Mouse (Mus musculus): ENCODE measurements around the gene Krt84. TPM values are rescaled to one million over a fixed set of nuclear protein-coding genes. Genes with fewer than 3 reads are reported as not detected.

The Krt84 gene
- polyA plus RNA-seq, 1 experiment from 2014 or later = not detected

DNA sequence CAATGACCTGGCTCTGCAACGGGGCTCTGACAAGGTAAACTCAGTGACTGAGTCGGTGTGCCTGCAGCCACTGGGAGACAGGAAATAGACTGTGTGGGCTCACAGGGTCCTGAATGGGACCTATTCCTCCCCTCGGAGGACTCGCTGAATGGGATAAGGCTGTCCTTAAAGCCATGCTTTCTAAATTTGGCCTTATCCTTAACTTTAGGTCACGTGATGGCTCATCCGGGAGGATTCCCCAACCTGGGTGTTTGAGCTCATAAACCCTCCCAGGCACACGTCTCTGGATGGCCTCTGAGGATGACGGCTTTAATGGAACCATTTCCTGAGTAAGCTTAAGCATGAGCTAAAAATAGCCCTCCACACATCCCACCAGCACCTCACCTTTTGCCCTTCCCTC is 39.9 kb downstream of the Krt84 start:
- Histone ChIP-seq H3K4me1 (peaks cover 6% of the 10 kb centered on the region; the same call in 1 of the 2 replicates), H3K4me3 (no peak overlapping the region), H3K9me3 (no peaks in the 10 kb centered on the region), H3K27me3 (replicated peaks; ENCODE audit: low read depth, poor library complexity, severe bottlenecking) (no peaks in the 10 kb centered on the region), H3K36me3 (replicated peaks) (no peaks in the 10 kb centered on the region), H3K27ac (replicated peaks) (no peak overlapping the region)
- no peak for DNase-seq (ENCODE audit: low spot score)
- 66% methylated on average over 8 of the region's 8 CpGs for WGBS

- Histone ChIP-seq H3K4me3 (no peak within 1 kb of the TSS), H3K9me3 (no peaks in the 10 kb centered on the region), H3K4me1 (peaks cover 6% of the 10 kb centered on the region; the same call in 1 of the 2 replicates), H3K36me3 (replicated peaks) (no peaks in the 10 kb centered on the region), H3K27me3 (replicated peaks; ENCODE audit: low read depth, poor library complexity, severe bottlenecking) (no peaks in the 10 kb centered on the region), H3K27ac (replicated peaks) (no peak within 1 kb of the TSS)
- WGBS = 81% methylated on average over 6 of the region's 6 CpGs
- DNase-seq (ENCODE audit: low spot score) = no peak
Measured at GRCm38 (mm10) chr15:101491431-101491830, 41.2 kb downstream of the Krt84 start, which contains the start of gene Krt83. Krt83 (minus strand) TSS chr15:101491512.

- Histone ChIP-seq H3K27ac (replicated peaks) (no peak overlapping the region), H3K36me3 (replicated peaks) (no peaks in the 10 kb centered on the region), H3K4me1 (peaks cover 11% of the 10 kb centered on the region; the same call in 1 of the 2 replicates), H3K9me3 (no peaks in the 10 kb centered on the region), H3K4me3 (no peak overlapping the region), H3K27me3 (replicated peaks; ENCODE audit: low read depth, poor library complexity, severe bottlenecking) (peaks cover 4% of the 10 kb centered on the region; the same call in 1 of the 2 replicates)
- 77% methylated on average over 11 of the region's 11 CpGs for WGBS
- DNase-seq (ENCODE audit: low spot score) = no peak
Measured at GRCm38 (mm10) chr15:101485911-101486635, 46.5 kb downstream of the Krt84 start.

DNA sequence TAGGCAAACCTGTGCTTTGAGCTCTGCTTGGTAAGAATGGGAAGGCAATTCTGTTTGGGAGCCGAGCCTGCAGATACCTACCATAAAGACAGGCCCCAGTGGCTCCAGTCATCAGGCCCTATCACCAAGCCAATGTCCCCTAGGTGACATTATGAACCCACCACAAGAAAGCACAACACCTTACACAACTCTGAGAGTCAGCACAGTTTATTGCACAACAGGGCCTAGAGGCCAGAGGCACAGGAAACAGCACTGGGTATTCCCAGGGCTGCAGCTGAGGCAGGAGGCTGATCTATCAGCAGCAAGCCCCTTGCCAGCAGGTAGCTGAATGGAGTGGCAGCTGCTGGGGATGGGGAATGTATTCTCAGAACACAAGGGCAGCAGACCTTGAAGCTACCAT is 47.7 kb downstream of the Krt84 start:
- no peaks in the 10 kb centered on the region for H3K36me3 ChIP-seq (replicated peaks)
- 86% methylated on average over 1 of the region's 1 CpGs for WGBS
- no peak overlapping the region for H3K4me3 ChIP-seq
- H3K27ac ChIP-seq (replicated peaks) = peak overlapping the region; percentile 15; the same call in 1 of the 2 replicates
- no peaks in the 10 kb centered on the region for H3K9me3 ChIP-seq
- peaks cover 11% of the 10 kb centered on the region for H3K27me3 ChIP-seq (replicated peaks; ENCODE audit: low read depth, poor library complexity, severe bottlenecking)
- DNase-seq (ENCODE audit: low spot score) = no peak
- peaks cover 11% of the 10 kb centered on the region; the same call in 1 of the 2 replicates for H3K4me1 ChIP-seq

DNA sequence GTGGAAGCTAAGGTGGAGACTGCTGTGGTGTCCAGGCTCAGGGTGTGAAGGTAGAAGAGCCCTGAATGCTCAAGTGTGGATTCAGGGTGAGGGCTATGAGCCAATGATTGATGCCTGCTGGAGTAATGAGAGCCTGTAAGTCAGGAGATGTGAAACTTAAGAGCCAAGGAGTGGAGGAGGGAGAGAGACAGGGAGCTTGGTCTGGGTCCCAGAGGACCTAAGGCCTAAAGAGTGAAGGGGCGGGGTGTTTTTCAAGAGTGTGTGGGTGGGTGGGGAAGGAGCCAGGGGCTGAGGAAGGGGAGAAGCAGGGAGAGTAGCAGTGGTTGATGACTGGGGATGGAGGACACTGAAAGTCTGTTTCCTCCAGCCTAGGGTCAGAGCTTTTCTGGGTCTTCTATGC is 49.0 kb downstream of the Krt84 start:
- Histone ChIP-seq H3K4me3 (no peak overlapping the region), H3K27me3 (replicated peaks; ENCODE audit: low read depth, poor library complexity, severe bottlenecking) (peaks cover 24% of the 10 kb centered on the region), H3K36me3 (replicated peaks) (no peaks in the 10 kb centered on the region), H3K4me1 (peaks cover 22% of the 10 kb centered on the region), H3K9me3 (no peaks in the 10 kb centered on the region), H3K27ac (replicated peaks) (no peak overlapping the region)
- no peak for DNase-seq (ENCODE audit: low spot score)
- WGBS = 86% methylated on average over 1 of the region's 1 CpGs

DNA sequence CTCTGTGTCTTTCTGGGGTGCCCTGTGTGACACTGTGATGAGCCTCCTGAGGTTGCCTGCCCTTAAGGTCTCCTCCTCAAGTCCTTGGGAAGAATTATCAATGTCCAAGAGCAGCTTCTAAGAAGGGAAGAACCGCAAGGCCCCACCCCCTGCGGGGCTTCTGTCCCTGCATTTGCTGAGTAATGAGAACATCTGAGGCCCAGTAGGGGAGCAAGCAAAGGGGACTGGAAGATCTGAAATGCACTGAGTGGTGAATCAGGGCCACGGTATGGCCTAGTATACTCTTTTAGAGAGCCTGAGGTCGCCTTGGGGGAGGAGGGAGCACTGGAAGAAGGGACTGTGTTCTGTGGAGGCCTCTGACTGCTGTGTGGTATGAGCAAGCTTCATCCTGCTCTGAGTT is 50.6 kb downstream of the Krt84 start:
- 42% methylated on average over 4 of the region's 4 CpGs for WGBS
- no peaks in the 10 kb centered on the region for H3K9me3 ChIP-seq
- no peak overlapping the region for H3K27ac ChIP-seq (replicated peaks)
- H3K27me3 ChIP-seq (replicated peaks; ENCODE audit: low read depth, poor library complexity, severe bottlenecking) = peaks cover 36% of the 10 kb centered on the region
- no peaks in the 10 kb centered on the region for H3K36me3 ChIP-seq (replicated peaks)
- DNase-seq (ENCODE audit: low spot score) = no peak
- no peak overlapping the region for H3K4me3 ChIP-seq
- H3K4me1 ChIP-seq = peaks cover 22% of the 10 kb centered on the region

GRCm38 (mm10) chr15:101479666-101480060 is 53.0 kb downstream of the Krt84 start:
- no peaks in the 10 kb centered on the region for H3K9me3 ChIP-seq
- H3K4me1 ChIP-seq = peaks cover 22% of the 10 kb centered on the region
- H3K36me3 ChIP-seq (replicated peaks) = no peaks in the 10 kb centered on the region
- 36% methylated on average over 11 of the region's 11 CpGs for WGBS
- DNase-seq (ENCODE audit: low spot score) = peak; percentile 21
- H3K27me3 ChIP-seq (replicated peaks; ENCODE audit: low read depth, poor library complexity, severe bottlenecking) = peaks cover 38% of the 10 kb centered on the region
- peak overlapping the region; percentile 57; the same call in 1 of the 2 replicates for H3K27ac ChIP-seq (replicated peaks)
- peak overlapping the region; percentile 51 for H3K4me3 ChIP-seq

DNA sequence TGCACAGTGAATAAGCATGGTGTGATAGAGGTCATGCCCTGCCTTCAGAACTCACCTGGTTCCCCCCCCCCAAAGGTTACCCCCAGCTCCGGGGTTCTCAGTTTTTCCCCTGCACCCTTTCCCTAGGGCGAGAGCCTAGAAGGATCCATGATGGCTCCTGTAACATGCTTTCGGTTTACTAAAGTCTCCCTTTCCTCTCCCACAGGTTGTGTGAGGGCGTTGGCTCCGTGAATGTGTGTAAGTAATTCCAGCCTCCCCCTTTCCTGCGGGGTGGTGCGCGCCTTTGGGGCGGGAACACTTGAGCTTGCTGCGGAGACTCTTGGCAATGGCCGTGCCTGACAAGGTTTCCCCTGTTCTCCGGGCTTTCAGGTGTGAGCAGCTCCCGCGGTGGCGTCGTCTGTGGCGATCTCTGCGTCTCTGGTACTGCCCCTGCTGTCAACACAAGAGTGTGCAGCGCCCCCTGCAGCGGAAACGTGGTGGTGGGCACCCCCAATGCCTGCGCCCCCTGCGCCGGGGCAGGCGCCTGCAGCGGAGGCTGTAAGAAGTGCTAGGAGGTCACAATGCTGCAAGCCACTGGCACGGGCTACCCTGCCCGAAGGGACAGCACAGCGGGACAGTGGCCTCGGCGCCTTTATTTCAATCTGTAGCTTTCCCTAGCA is 53.5 kb downstream of the Krt84 start:
- 10% methylated on average over 31 of the region's 31 CpGs for whole genome bisulfite sequencing
- Histone ChIP-seq H3K4me3 (peak overlapping the region; percentile 51), H3K4me1 (peaks cover 19% of the 10 kb centered on the region), H3K27ac (replicated peaks) (peak overlapping the region; percentile 57; the same call in 1 of the 2 replicates), H3K27me3 (replicated peaks; ENCODE audit: low read depth, poor library complexity, severe bottlenecking) (peaks cover 40% of the 10 kb centered on the region), H3K9me3 (no peaks in the 10 kb centered on the region), H3K36me3 (replicated peaks) (no peaks in the 10 kb centered on the region)
- peak; percentile 79 for DNase-seq (ENCODE audit: low spot score)

Small RNA genes within 50 kb of the gene (microRNA-seq; reads per million reads assigned to microRNA genes)
- gene Gm44393 = not detected
- not detected for gene Gm44460

Other genes starting within 250 kb of the Krt84 start
- 86.5 and 91.5 TPM in 2 replicates for gene Atg101, start 248.5 kb downstream of the Krt84 start, polyA plus RNA-seq (2016; fragmentation: Nextera tagmentation; extraction: Ambion mirVana)
- 0.59 and 0.71 TPM in 2 replicates for gene 6030408B16Rik, start 239.6 kb downstream of the Krt84 start, polyA plus RNA-seq (2016; fragmentation: Nextera tagmentation; extraction: Ambion mirVana)
- 0.04 and 0.16 TPM in 2 replicates for gene Krt80, start 162.7 kb downstream of the Krt84 start, polyA plus RNA-seq (2016; fragmentation: Nextera tagmentation; extraction: Ambion mirVana)
- gene Krt7, start 121.8 kb downstream of the Krt84 start, polyA plus RNA-seq (2016; fragmentation: Nextera tagmentation; extraction: Ambion mirVana) = 16.2 and 17.4 TPM in 2 replicates
- 0.12 TPM in 1 of 2 replicates, not detected in the other for gene Krt87, start 94.0 kb downstream of the Krt84 start, polyA plus RNA-seq (2016; fragmentation: Nextera tagmentation; extraction: Ambion mirVana)
- gene Krt88, start 85.1 kb downstream of the Krt84 start, polyA plus RNA-seq (2016; fragmentation: Nextera tagmentation; extraction: Ambion mirVana) = not detected in 2 replicates
- not detected in 2 replicates for gene Krt81, start 69.1 kb downstream of the Krt84 start, polyA plus RNA-seq (2016; fragmentation: Nextera tagmentation; extraction: Ambion mirVana)
- gene Krt86, start 59.3 kb downstream of the Krt84 start, polyA plus RNA-seq (2016; fragmentation: Nextera tagmentation; extraction: Ambion mirVana) = not detected in 2 replicates
- gene Krt83, start 41.3 kb downstream of the Krt84 start, polyA plus RNA-seq (2016; fragmentation: Nextera tagmentation; extraction: Ambion mirVana) = not detected in 2 replicates
- not detected in 2 replicates for gene Gm49425, start 15.6 kb downstream of the Krt84 start, polyA plus RNA-seq (2016; fragmentation: Nextera tagmentation; extraction: Ambion mirVana)
- gene Krt82, start 17.8 kb upstream of the Krt84 start, polyA plus RNA-seq (2016; fragmentation: Nextera tagmentation; extraction: Ambion mirVana) = not detected in 2 replicates
- gene Krt90, start 30.1 kb upstream of the Krt84 start, polyA plus RNA-seq (2016; fragmentation: Nextera tagmentation; extraction: Ambion mirVana) = 0.24 and 0.50 TPM in 2 replicates
- gene Krt75, start 41.1 kb upstream of the Krt84 start, polyA plus RNA-seq (2016; fragmentation: Nextera tagmentation; extraction: Ambion mirVana) = 0.09 TPM in 2 replicates
- gene Gm5414, start 95.4 kb upstream of the Krt84 start, polyA plus RNA-seq (2016; fragmentation: Nextera tagmentation; extraction: Ambion mirVana) = not detected in 2 replicates
- gene Gm5478, start 114.6 kb upstream of the Krt84 start, polyA plus RNA-seq (2016; fragmentation: Nextera tagmentation; extraction: Ambion mirVana) = not detected in 2 replicates
- gene Krt6b, start 147.5 kb upstream of the Krt84 start, polyA plus RNA-seq (2016; fragmentation: Nextera tagmentation; extraction: Ambion mirVana) = not detected in 2 replicates
- gene Krt6a, start 161.5 kb upstream of the Krt84 start, polyA plus RNA-seq (2016; fragmentation: Nextera tagmentation; extraction: Ambion mirVana) = 0.06 and 0.09 TPM in 2 replicates
- gene Krt5, start 180.1 kb upstream of the Krt84 start, polyA plus RNA-seq (2016; fragmentation: Nextera tagmentation; extraction: Ambion mirVana) = 1.1 and 5.4 TPM in 2 replicates
- not detected in 2 replicates for gene Krt71, start 210.3 kb upstream of the Krt84 start, polyA plus RNA-seq (2016; fragmentation: Nextera tagmentation; extraction: Ambion mirVana)